Mouse (Mus musculus): ENCODE data around the gene Ndufaf8.

- no peak for TF ChIP-seq CTCF (IDR thresholded peaks at IDR 0.05; ENCODE audit: control insufficient read depth, insufficient read depth, low read length)
- no peak for TF ChIP-seq POLR2A (IDR thresholded peaks at IDR 0.05; ENCODE audit: borderline replicate concordance, control insufficient read depth, low read depth, low read length)
Measured at GRCm38 (mm10) chr11:120134148-120134547, 35.4 kb downstream of the Ndufaf8 start.
